Mouse (Mus musculus) embryonic facial prominence, embryonic 15.5 days (tissue): ENCODE measurements around the gene Pnmal2. TPM values are rescaled to one million over a fixed set of nuclear protein-coding genes. Genes with fewer than 3 reads are reported as not detected.

Experiments
- ATAC-seq: fragments of 200-750 bp; cut with Nextera tagmentation; 2 replicates; pipeline ENCODE4 v1.8.0; 2017; ENCODE audit warnings: low read depth, moderate TSS enrichment; ENCODE audit not compliant: insufficient number of reproducible peaks, low FRiP score, low TSS enrichment
- H3K27ac ChIP-seq: fragments of 300-500 bp; sonication (generic); replicated peaks from 2 replicates; pipeline ENCODE4 v1.5.1; 2015; ENCODE audit warnings: mild to moderate bottlenecking, inconsistent platforms
- H3K27me3 ChIP-seq: fragments of 300-500 bp; sonication (generic); 2 replicates; pipeline ENCODE4 v1.6.1; 2015; ENCODE audit warnings: inconsistent platforms
- H3K36me3 ChIP-seq: fragments of 300-500 bp; sonication (generic); 2 replicates; pipeline ENCODE4 v1.6.1; 2015; ENCODE audit warnings: mild to moderate bottlenecking, inconsistent platforms
- H3K4me1 ChIP-seq: fragments of 300-500 bp; sonication (generic); 2 replicates; pipeline ENCODE4 v1.6.1; 2015; ENCODE audit warnings: inconsistent platforms
- H3K4me2 ChIP-seq: fragments of 300-500 bp; sonication (generic); replicated peaks from 2 replicates; pipeline ENCODE4 v1.6.1; 2015; ENCODE audit warnings: mild to moderate bottlenecking, inconsistent platforms
- H3K4me3 ChIP-seq: fragments of 300-500 bp; sonication (generic); replicated peaks from 2 replicates; pipeline ENCODE4 v1.5.1; 2015; ENCODE audit warnings: mild to moderate bottlenecking, inconsistent platforms
- H3K9ac ChIP-seq: fragments of 300-500 bp; sonication (generic); 2 replicates; pipeline ENCODE4 v1.6.1; 2015; ENCODE audit warnings: inconsistent platforms
- H3K9me3 ChIP-seq: fragments of 300-500 bp; sonication (generic); replicated peaks from 2 replicates; pipeline ENCODE4 v1.6.1; 2016; ENCODE audit warnings: inconsistent platforms
- WGBS: fragments of 180-500 bp; shearing (Covaris S2); methylation state at CpG from one replicate; pipeline ENCODE4 v1.1.7; 2015; 5-methylcytosine and 5-hydroxymethylcytosine counted together
- polyA plus RNA-seq: library from polyadenylated mRNA; unstranded; fragments of >200 nt; fragmentation: Nextera tagmentation; extraction: Ambion mirVana; gene quantifications from 2 replicates; pipeline ENCODE4 v1.2.1, GENCODE M21; 2015

Gene Pnmal2
- polyA plus RNA-seq, 1 experiment from 2014 or later = 22.4 TPM

DNA sequence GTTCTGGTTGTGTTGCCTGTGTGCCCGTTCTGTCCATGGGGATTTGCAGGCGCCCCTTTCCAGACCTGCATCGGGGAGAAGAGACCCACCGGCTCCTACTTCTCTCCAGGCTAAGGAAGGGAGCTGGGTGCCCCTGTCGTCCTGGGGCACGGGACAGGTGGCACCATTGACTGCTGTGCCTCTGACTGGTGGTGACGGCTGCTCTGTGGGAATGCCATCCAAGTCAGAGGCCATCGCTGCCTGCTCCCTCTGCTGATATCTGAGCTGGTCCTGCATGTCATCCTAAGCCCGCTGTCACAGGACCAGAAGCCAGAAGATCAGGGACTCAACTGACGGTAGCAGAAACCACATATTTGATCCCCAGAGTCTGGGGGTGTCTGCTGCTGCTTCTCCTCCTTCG lies 35.6 kb upstream of the Pnmal2 start:
- 58% methylated on average over 11 of the region's 11 CpGs for WGBS
- ATAC-seq = no peak
- Histone ChIP-seq H3K4me3 (no peak overlapping the region), H3K9ac (no peak overlapping the region), H3K4me2 (no peak overlapping the region), H3K36me3 (no peaks in the 10 kb centered on the region), H3K27me3 (no peaks in the 10 kb centered on the region), H3K9me3 (no peaks in the 10 kb centered on the region), H3K27ac (no peak overlapping the region), H3K4me1 (peaks cover 43% of the 10 kb centered on the region)

DNA sequence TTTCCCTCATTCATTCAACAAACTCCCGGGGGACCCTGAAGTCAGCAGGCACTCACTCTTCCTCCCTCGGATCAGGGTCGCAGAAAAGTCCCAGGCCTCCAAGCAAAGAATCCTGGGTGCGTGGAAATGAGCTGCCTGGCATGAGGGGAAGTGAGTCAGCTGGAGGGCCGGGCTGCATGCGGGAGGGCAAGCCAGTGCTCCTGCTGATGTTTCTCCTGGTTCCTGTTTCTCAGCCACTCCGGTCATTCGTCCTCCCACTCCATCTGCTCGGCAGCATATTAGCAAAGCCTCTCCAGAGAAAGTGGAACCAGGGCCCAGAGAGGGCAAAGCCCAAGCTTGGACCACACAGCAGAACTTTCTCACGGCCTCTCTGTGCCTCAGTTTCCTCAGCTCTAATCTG lies 34.6 kb upstream of the Pnmal2 start:
- Histone ChIP-seq H3K4me1 (peaks cover 52% of the 10 kb centered on the region), H3K36me3 (peaks cover 10% of the 10 kb centered on the region), H3K27me3 (no peaks in the 10 kb centered on the region), H3K4me2 (no peak overlapping the region), H3K9me3 (no peaks in the 10 kb centered on the region), H3K4me3 (no peak overlapping the region), H3K27ac (no peak overlapping the region), H3K9ac (no peak overlapping the region)
- 52% methylated on average over 10 of the region's 10 CpGs for WGBS
- no peak for ATAC-seq

- Histone ChIP-seq H3K27me3 (no peaks in the 10 kb centered on the region), H3K9ac (no peak overlapping the region), H3K4me2 (no peak overlapping the region), H3K9me3 (no peaks in the 10 kb centered on the region), H3K4me1 (peaks cover 40% of the 10 kb centered on the region), H3K36me3 (peaks cover 28% of the 10 kb centered on the region), H3K4me3 (no peak overlapping the region), H3K27ac (0 out of 2 replicates have a peak overlapping the region, but pooled peaks have one; percentile 68)
- ATAC-seq = no peak
- WGBS = 91% methylated on average over 3 of the region's 3 CpGs
Observed at GRCm38 (mm10) chr7:16911904-16912303, 32.6 kb upstream of the Pnmal2 start.

- no peak overlapping the region for H3K9ac ChIP-seq
- no peaks in the 10 kb centered on the region for H3K27me3 ChIP-seq
- peaks cover 37% of the 10 kb centered on the region for H3K4me1 ChIP-seq
- WGBS = 53% methylated on average over 6 of the region's 6 CpGs
- H3K9me3 ChIP-seq = no peaks in the 10 kb centered on the region
- no peak for ATAC-seq
- H3K27ac ChIP-seq = 0 out of 2 replicates have a peak overlapping the region, but pooled peaks have one; percentile 68
- peaks cover 33% of the 10 kb centered on the region for H3K36me3 ChIP-seq
- no peak overlapping the region for H3K4me2 ChIP-seq
- no peak overlapping the region for H3K4me3 ChIP-seq
Observed at GRCm38 (mm10) chr7:16912360-16912759, 32.1 kb upstream of the Pnmal2 start.

DNA sequence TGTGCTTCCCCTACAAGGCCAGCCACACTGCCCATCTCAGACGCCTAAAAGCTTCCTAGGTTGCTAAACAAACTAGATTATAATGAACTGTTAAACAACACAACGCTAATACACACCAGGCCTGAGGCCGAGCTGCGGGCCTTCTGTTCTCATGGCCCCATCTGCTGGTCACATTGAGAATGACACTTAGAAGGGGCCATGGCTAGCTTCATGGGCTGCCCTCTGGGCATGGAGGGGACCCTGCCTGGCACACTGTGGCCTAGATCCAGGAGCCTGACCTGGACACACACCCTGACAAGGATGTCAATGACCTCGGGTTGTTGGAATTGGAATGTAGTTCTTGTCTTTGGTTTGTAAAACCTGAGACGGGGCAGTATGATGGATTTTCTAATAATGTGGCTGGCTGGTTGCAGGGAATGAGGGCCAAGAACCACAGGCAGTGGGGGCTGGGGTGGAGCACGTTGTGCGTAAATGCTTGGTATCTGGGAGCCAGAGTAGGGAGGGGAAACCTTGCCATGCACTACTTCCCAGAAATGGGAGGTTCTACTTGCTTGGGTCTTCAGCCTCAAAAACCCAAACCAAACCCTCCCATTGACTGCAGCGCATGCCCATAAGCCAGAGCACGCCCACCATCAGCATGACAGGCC lies 30.6 kb upstream of the Pnmal2 start:
- no peak overlapping the region for H3K9ac ChIP-seq
- peak; percentile 56 for ATAC-seq

DNA sequence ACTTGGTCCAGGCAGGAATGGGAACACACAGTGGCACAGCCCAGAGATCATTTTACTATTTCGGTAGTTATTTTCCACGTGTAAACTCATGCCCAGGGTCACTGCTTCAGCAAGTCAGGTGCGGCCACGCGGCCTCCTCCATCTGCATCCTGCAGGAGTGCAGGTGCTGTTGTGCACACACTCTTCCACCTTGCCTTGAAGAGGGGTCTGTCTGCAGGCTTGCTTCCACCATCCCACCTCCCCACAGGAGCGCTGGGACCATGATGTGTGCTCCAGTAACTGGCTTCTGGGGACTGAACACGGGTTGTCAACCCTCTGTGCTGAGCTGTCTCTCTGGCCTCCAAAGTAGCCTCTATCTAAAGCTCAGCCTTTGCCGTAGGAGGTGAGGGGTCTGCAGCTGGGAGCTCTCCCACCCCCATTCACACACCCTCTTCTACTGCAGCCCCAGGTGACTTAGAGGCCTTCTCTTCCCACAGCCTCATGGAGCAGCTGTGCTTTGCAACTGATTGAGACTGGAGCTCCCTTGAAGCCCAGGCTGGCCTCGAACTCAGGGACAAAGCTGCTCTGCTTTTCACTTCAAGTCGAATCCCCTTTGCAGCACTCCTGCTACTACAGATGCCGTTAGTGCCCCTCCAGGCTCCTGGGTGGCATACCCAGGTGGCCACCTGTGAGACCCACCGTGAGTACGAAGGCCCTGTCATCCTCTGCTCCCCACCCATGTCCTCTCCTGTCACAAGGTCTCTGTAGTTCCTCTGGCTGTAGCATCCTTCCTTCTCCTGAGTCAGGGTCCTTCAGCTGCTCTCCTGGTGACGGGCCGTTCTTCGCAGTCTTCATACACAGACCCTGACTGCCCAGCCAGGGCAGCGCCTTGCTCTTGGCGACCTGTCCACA lies 29.8 kb upstream of the Pnmal2 start:
- H3K4me1 ChIP-seq = peaks cover 41% of the 10 kb centered on the region
- no peaks in the 10 kb centered on the region for H3K9me3 ChIP-seq
- no peak for ATAC-seq
- no peak overlapping the region for H3K4me2 ChIP-seq
- H3K27ac ChIP-seq = peak overlapping the region; percentile 68; the same call in 1 of the 2 replicates
- 82% methylated on average over 18 of the region's 18 CpGs for WGBS
- no peak overlapping the region for H3K9ac ChIP-seq
- H3K27me3 ChIP-seq = no peaks in the 10 kb centered on the region
- peaks cover 47% of the 10 kb centered on the region for H3K36me3 ChIP-seq
- H3K4me3 ChIP-seq = no peak overlapping the region

More for the DNA sequence above, 30.6 kb upstream of the Pnmal2 start:
- Histone ChIP-seq H3K4me3 (no peak overlapping the region), H3K4me2 (no peak overlapping the region), H3K4me1 (peaks cover 37% of the 10 kb centered on the region), H3K27me3 (no peaks in the 10 kb centered on the region), H3K36me3 (peaks cover 47% of the 10 kb centered on the region), H3K9me3 (no peaks in the 10 kb centered on the region), H3K27ac (peak overlapping the region; percentile 68)
- WGBS = 29% methylated on average over 10 of the region's 10 CpGs

DNA sequence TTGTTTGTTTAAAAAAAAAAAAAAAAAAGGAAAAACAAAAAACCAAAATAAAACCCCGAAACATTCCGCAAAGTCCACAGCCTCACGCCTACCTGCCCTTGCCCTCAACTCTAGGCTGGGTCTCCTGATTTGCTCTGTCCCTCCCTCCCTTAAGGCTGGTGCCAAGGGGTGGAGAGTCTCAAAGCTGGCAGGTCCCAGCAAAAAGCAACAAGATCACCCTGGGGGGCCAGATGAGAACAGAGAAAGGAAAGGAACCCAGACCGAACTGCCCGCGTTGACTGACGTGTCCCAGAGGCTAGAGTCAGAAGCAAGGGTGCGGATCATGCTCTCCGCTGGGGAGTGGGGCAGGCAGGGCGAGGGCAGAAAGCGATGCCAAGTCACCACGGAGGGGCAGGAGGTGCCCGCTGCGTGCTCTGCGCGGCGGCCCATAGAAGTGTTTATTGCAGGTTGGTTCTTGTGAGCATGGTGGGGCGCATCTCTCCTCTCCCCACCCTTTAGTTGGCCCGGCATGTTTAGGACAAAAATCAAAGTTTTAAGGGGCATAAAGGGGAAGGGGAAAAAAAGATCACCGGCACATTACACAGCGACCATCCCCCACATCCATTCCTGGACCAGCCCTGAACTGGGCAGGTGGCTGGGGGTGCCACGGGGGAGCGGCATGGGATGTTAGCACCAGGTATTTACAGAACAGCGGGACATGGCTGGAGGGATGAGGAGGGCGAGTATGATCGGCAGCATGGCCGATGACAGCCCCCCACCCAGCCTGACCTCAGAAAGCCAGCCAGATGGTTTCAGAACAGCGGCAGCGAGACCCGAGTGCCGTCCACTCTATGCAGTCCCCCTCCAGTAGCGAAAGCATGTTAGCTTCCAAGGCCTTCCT lies 28.8 kb upstream of the Pnmal2 start:
- Histone ChIP-seq H3K9ac (no peak overlapping the region), H3K4me2 (no peak overlapping the region), H3K4me3 (no peak overlapping the region), H3K27me3 (no peaks in the 10 kb centered on the region), H3K4me1 (peaks cover 51% of the 10 kb centered on the region), H3K9me3 (no peaks in the 10 kb centered on the region), H3K27ac (no peak overlapping the region), H3K36me3 (peaks cover 51% of the 10 kb centered on the region)
- ATAC-seq = no peak
- 89% methylated on average over 32 of the region's 32 CpGs for WGBS

DNA sequence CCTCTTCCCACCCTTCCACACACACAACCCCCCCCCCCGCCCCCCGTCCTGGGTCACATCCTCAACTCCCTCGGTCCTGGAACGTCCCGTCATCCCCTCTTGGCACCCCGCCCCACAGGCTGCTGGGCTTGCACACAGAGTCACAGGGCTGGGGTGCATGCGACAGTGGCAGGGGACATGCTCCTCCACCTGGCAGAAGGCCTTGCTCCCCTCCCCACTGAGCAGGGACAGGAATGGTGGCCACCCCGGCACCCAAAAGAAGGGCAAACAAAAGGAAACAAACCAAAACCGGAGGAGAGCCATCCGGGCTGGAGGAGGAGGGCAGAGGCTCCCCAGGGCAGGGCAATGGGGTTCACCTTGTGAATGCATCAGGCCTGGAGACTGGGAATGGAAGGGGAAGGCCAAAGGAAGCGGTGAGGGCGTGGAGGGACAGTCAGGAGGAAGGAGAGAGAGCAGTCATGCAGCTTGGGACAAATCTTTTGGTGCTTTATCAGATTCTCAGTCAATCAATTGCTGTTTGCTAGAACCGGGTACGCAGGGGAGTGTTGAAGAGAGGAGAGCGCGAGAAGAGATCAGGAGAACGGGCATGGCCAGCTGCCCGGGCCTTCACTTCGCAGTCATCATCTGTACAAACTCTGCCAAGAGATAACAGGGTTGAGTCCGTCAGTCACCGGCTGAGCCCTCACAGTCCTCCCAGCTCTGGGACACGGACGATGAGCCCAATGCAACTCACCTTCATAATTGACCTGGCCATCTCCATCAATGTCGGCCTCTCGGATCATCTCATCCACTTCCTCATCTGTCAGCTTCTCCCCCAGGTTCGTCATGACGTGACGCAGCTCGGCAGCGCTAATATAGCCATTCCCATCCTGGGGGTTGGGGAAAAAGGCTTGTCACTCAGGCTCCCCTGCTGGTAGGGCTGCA lies 27.9 kb upstream of the Pnmal2 start:
- Histone ChIP-seq H3K27ac (no peak overlapping the region), H3K9ac (no peak overlapping the region), H3K27me3 (no peaks in the 10 kb centered on the region), H3K4me3 (no peak overlapping the region), H3K36me3 (peaks cover 51% of the 10 kb centered on the region), H3K4me1 (peaks cover 60% of the 10 kb centered on the region), H3K9me3 (no peaks in the 10 kb centered on the region), H3K4me2 (no peak overlapping the region)
- WGBS = 84% methylated on average over 30 of the region's 30 CpGs
- ATAC-seq = no peak

GRCm38 (mm10) chr7:16917447-16917846 lies 27.0 kb upstream of the Pnmal2 start:
- WGBS = 84% methylated on average over 11 of the region's 11 CpGs
- Histone ChIP-seq H3K27ac (no peak overlapping the region), H3K27me3 (no peaks in the 10 kb centered on the region), H3K4me3 (no peak overlapping the region), H3K4me2 (no peak overlapping the region), H3K9me3 (no peaks in the 10 kb centered on the region), H3K9ac (no peak overlapping the region), H3K4me1 (peaks cover 64% of the 10 kb centered on the region), H3K36me3 (peaks cover 51% of the 10 kb centered on the region)
- no peak for ATAC-seq

DNA sequence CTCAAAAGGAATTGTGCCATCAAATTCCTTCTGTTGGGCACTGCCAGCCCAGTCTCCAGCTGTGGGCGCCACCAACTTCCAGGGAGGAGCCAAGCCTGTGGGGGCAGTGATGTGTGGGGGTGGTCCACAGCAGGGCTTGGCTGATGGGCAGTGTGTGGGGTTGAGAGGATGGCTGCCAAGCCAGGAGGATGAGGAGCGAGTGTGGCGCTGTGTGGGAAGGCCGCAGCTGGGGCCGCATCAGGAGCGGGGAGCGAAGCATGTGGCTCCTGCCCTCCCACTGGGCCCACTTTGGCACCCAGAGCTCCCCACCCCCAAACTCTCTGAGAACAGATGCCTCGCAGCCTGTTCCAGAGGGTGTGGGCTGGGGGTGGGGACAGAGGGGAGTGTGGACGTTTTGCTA lies 26.5 kb upstream of the Pnmal2 start:
- no peaks in the 10 kb centered on the region for H3K9me3 ChIP-seq
- 77% methylated on average over 9 of the region's 9 CpGs for WGBS
- H3K4me1 ChIP-seq = peaks cover 69% of the 10 kb centered on the region
- ATAC-seq = no peak
- peaks cover 51% of the 10 kb centered on the region for H3K36me3 ChIP-seq
- no peak overlapping the region for H3K27ac ChIP-seq
- H3K4me3 ChIP-seq = no peak overlapping the region
- H3K4me2 ChIP-seq = no peak overlapping the region
- no peaks in the 10 kb centered on the region for H3K27me3 ChIP-seq
- H3K9ac ChIP-seq = no peak overlapping the region
